Mouse (Mus musculus): ENCODE measurements at regions not wholly inside any gene's neighbourhood (a gene's known extent, or its start where the extent isn't known, plus 50 kb on each side); places are given as distances from the start of the nearest gene placed in this dataset.

- Histone ChIP-seq H3K27ac (no peak overlapping the region), H3K9me3 (no peaks in the 10 kb centered on the region), H3K4me3 (no peak overlapping the region), H3K36me3 (no peaks in the 10 kb centered on the region), H3K4me1 (no peaks in the 10 kb centered on the region), H3K27me3 (no peaks in the 10 kb centered on the region), H3K9ac (no peak overlapping the region), H3K4me2 (no peak overlapping the region)
- ATAC-seq (ENCODE audit: insufficient number of reproducible peaks, low FRiP score, low TSS enrichment, low read depth): no peak
- WGBS: 73% methylated on average over 16 of the region's 16 CpGs
Measured at GRCm38 (mm10) chr2:61344556-61345131, 233.7 kb upstream of the Tank start.

GRCm38 (mm10) chr2:61341254-61341653 is 237.1 kb upstream of the Tank start:
- H3K27me3 ChIP-seq: no peaks in the 10 kb centered on the region
- 66% methylated on average over 5 of the region's 5 CpGs for WGBS
- H3K4me1 ChIP-seq: no peaks in the 10 kb centered on the region
- H3K4me2 ChIP-seq: no peak overlapping the region
- no peaks in the 10 kb centered on the region for H3K9me3 ChIP-seq
- no peak for ATAC-seq (ENCODE audit: insufficient number of reproducible peaks, low FRiP score, low TSS enrichment, low read depth)
- H3K27ac ChIP-seq: no peak overlapping the region
- no peak overlapping the region for H3K9ac ChIP-seq
- no peaks in the 10 kb centered on the region for H3K36me3 ChIP-seq
- no peak overlapping the region for H3K4me3 ChIP-seq

- no peak for ATAC-seq (ENCODE audit: insufficient number of reproducible peaks, low FRiP score, low TSS enrichment, low read depth)
- no peak overlapping the region for H3K4me2 ChIP-seq
- no peaks in the 10 kb centered on the region for H3K4me1 ChIP-seq
- H3K4me3 ChIP-seq: no peak overlapping the region
- H3K27me3 ChIP-seq: no peaks in the 10 kb centered on the region
- no peak overlapping the region for H3K27ac ChIP-seq
- no peaks in the 10 kb centered on the region for H3K9me3 ChIP-seq
- H3K36me3 ChIP-seq: no peaks in the 10 kb centered on the region
- no peak overlapping the region for H3K9ac ChIP-seq
- 87% methylated on average over 4 of the region's 4 CpGs for WGBS
Measured at GRCm38 (mm10) chr2:61319226-61319625, 259.2 kb upstream of the Tank start.

- Histone ChIP-seq H3K27me3 (no peaks in the 10 kb centered on the region), H3K4me2 (no peak overlapping the region), H3K9ac (no peak overlapping the region), H3K9me3 (no peaks in the 10 kb centered on the region), H3K27ac (no peak overlapping the region), H3K4me3 (no peak overlapping the region), H3K36me3 (no peaks in the 10 kb centered on the region), H3K4me1 (no peaks in the 10 kb centered on the region)
- no peak for ATAC-seq (ENCODE audit: insufficient number of reproducible peaks, low FRiP score, low TSS enrichment, low read depth)
- 65% methylated on average over 4 of the region's 4 CpGs for WGBS
Measured at GRCm38 (mm10) chr2:61310405-61310804, 268.0 kb upstream of the Tank start.

GRCm38 (mm10) chr2:61309219-61309618 is 269.2 kb upstream of the Tank start:
- Histone ChIP-seq H3K36me3 (no peaks in the 10 kb centered on the region), H3K27ac (no peak overlapping the region), H3K4me1 (no peaks in the 10 kb centered on the region), H3K9ac (no peak overlapping the region), H3K27me3 (no peaks in the 10 kb centered on the region), H3K4me3 (no peak overlapping the region), H3K4me2 (no peak overlapping the region), H3K9me3 (no peaks in the 10 kb centered on the region)
- ATAC-seq (ENCODE audit: insufficient number of reproducible peaks, low FRiP score, low TSS enrichment, low read depth): no peak
- WGBS: 74% methylated on average over 2 of the region's 2 CpGs

GRCm38 (mm10) chr2:61297135-61297534 is 281.2 kb upstream of the Tank start:
- H3K27ac ChIP-seq: no peak overlapping the region
- no peak overlapping the region for H3K4me3 ChIP-seq
- 55% methylated on average over 5 of the region's 5 CpGs for WGBS
- no peaks in the 10 kb centered on the region for H3K36me3 ChIP-seq
- no peaks in the 10 kb centered on the region for H3K9me3 ChIP-seq
- H3K4me2 ChIP-seq: no peak overlapping the region
- no peaks in the 10 kb centered on the region for H3K4me1 ChIP-seq
- no peak for ATAC-seq (ENCODE audit: insufficient number of reproducible peaks, low FRiP score, low TSS enrichment, low read depth)
- no peak overlapping the region for H3K9ac ChIP-seq
- no peaks in the 10 kb centered on the region for H3K27me3 ChIP-seq

- H3K4me3 ChIP-seq: no peak overlapping the region
- 88% methylated on average over 6 of the region's 6 CpGs for WGBS
- no peak overlapping the region for H3K27ac ChIP-seq
- no peaks in the 10 kb centered on the region for H3K36me3 ChIP-seq
- ATAC-seq (ENCODE audit: insufficient number of reproducible peaks, low FRiP score, low TSS enrichment, low read depth): no peak
- no peak overlapping the region for H3K4me2 ChIP-seq
- no peak overlapping the region for H3K9ac ChIP-seq
- H3K9me3 ChIP-seq: no peaks in the 10 kb centered on the region
- H3K27me3 ChIP-seq: no peaks in the 10 kb centered on the region
- H3K4me1 ChIP-seq: no peaks in the 10 kb centered on the region
Measured at GRCm38 (mm10) chr2:61296606-61297005, 281.8 kb upstream of the Tank start.

- WGBS: 40% methylated on average over 6 of the region's 6 CpGs
- no peak overlapping the region for H3K27ac ChIP-seq
Measured at GRCm38 (mm10) chr2:61295261-61295964, 283.0 kb upstream of the Tank start.

GRCm38 (mm10) chr2:61288246-61288645 is 290.1 kb upstream of the Tank start:
- no peaks in the 10 kb centered on the region for H3K36me3 ChIP-seq
- 73% methylated on average over 2 of the region's 2 CpGs for WGBS
- H3K4me1 ChIP-seq: no peaks in the 10 kb centered on the region
- H3K9me3 ChIP-seq: no peaks in the 10 kb centered on the region
- H3K4me3 ChIP-seq: no peak overlapping the region
- H3K9ac ChIP-seq: no peak overlapping the region
- H3K4me2 ChIP-seq: no peak overlapping the region
- ATAC-seq (ENCODE audit: insufficient number of reproducible peaks, low FRiP score, low TSS enrichment, low read depth): no peak
- no peaks in the 10 kb centered on the region for H3K27me3 ChIP-seq
- H3K27ac ChIP-seq: no peak overlapping the region

More at GRCm38 (mm10) chr2:61295261-61295964, 283.0 kb upstream of the Tank start:
- H3K9me3 ChIP-seq: no peaks in the 10 kb centered on the region
- H3K4me1 ChIP-seq: no peaks in the 10 kb centered on the region
- H3K27me3 ChIP-seq: no peaks in the 10 kb centered on the region
- no peak overlapping the region for H3K4me3 ChIP-seq
- H3K9ac ChIP-seq: no peak overlapping the region
- no peaks in the 10 kb centered on the region for H3K36me3 ChIP-seq
- H3K4me2 ChIP-seq: no peak overlapping the region
- no peak for ATAC-seq (ENCODE audit: insufficient number of reproducible peaks, low FRiP score, low TSS enrichment, low read depth)

GRCm38 (mm10) chr2:61284706-61285105 is 293.7 kb upstream of the Tank start:
- Histone ChIP-seq H3K9ac (no peak overlapping the region), H3K4me1 (no peaks in the 10 kb centered on the region), H3K4me2 (no peak overlapping the region), H3K27ac (no peak overlapping the region), H3K9me3 (no peaks in the 10 kb centered on the region), H3K36me3 (no peaks in the 10 kb centered on the region), H3K27me3 (no peaks in the 10 kb centered on the region), H3K4me3 (no peak overlapping the region)
- 59% methylated on average over 6 of the region's 6 CpGs for WGBS
- ATAC-seq (ENCODE audit: insufficient number of reproducible peaks, low FRiP score, low TSS enrichment, low read depth): no peak

- Histone ChIP-seq H3K9ac (no peak overlapping the region), H3K36me3 (no peaks in the 10 kb centered on the region), H3K4me2 (no peak overlapping the region; the same call in 1 of the 2 replicates), H3K27me3 (no peaks in the 10 kb centered on the region), H3K9me3 (no peaks in the 10 kb centered on the region), H3K27ac (no peak overlapping the region), H3K4me3 (no peak overlapping the region), H3K4me1 (no peaks in the 10 kb centered on the region)
- 31% methylated on average over 9 of the region's 9 CpGs for WGBS
- no peak for ATAC-seq (ENCODE audit: insufficient number of reproducible peaks, low FRiP score, low TSS enrichment, low read depth)
Measured at GRCm38 (mm10) chr2:61283829-61284601, 294.4 kb upstream of the Tank start.

- no peak overlapping the region for H3K4me2 ChIP-seq
- WGBS: 88% methylated on average over 5 of the region's 5 CpGs
- ATAC-seq (ENCODE audit: insufficient number of reproducible peaks, low FRiP score, low TSS enrichment, low read depth): no peak
- no peak overlapping the region for H3K27ac ChIP-seq
- no peak overlapping the region for H3K9ac ChIP-seq
- H3K4me3 ChIP-seq: no peak overlapping the region
- H3K27me3 ChIP-seq: no peaks in the 10 kb centered on the region
- H3K4me1 ChIP-seq: no peaks in the 10 kb centered on the region
- H3K36me3 ChIP-seq: no peaks in the 10 kb centered on the region
- no peaks in the 10 kb centered on the region for H3K9me3 ChIP-seq
Measured at GRCm38 (mm10) chr2:61272721-61273120, 305.7 kb upstream of the Tank start.
